Mouse (Mus musculus) embryonic facial prominence, embryonic 10.5 days (tissue): Measurements from ENCODE around the gene Tcp10a. TPM values are rescaled to one million over a fixed set of nuclear protein-coding genes. Genes with fewer than 3 reads are reported as not detected.
"Not testable (repeated sequence)": the region's sequence is repeated elsewhere in the genome, so short reads cannot be mapped to it uniquely, and the experiment has no call there.

Experiments used
- DNase-seq: peaks from one replicate; pipeline ENCODE4 v3.0.0-alpha.2; 2017; ENCODE audit warnings: low spot score
- H3K27ac ChIP-seq: fragments of 300-500 bp; sonication (generic); replicated peaks from 2 replicates; pipeline ENCODE4 v1.5.1; 2016; ENCODE audit warnings: mild to moderate bottlenecking
- H3K27me3 ChIP-seq: fragments of 300-500 bp; sonication (generic); replicated peaks from 2 replicates; pipeline ENCODE4 v1.6.1; 2016; ENCODE audit warnings: low read depth, mild to moderate bottlenecking; ENCODE audit not compliant: poor library complexity, severe bottlenecking
- H3K36me3 ChIP-seq: fragments of 300-500 bp; sonication (generic); replicated peaks from 2 replicates; pipeline ENCODE4 v1.6.1; 2016; ENCODE audit warnings: mild to moderate bottlenecking, moderate library complexity
- H3K4me1 ChIP-seq: fragments of 300-500 bp; sonication (generic); 2 replicates; pipeline ENCODE4 v1.6.1; 2016
- H3K4me3 ChIP-seq: fragments of 300-500 bp; sonication (generic); 2 replicates; pipeline ENCODE4 v1.5.1; 2016; ENCODE audit warnings: mild to moderate bottlenecking, moderate library complexity
- H3K9me3 ChIP-seq: fragments of 300-500 bp; sonication (generic); 2 replicates; pipeline ENCODE4 v1.6.1; 2016; ENCODE audit warnings: mild to moderate bottlenecking
- WGBS: fragments of 180-500 bp; shearing (Covaris S2); methylation state at CpG from one replicate; pipeline ENCODE4 v1.1.7; 2016; 5-methylcytosine and 5-hydroxymethylcytosine counted together
- polyA plus RNA-seq: library from polyadenylated mRNA; unstranded; fragments of >200 nt; fragmentation: Nextera tagmentation; extraction: Ambion mirVana; gene quantifications from 2 replicates; pipeline ENCODE4 v1.2.1, GENCODE M21; 2016

The Tcp10a gene
- polyA plus RNA-seq, 1 experiment from 2014 or later: not detected

DNA sequence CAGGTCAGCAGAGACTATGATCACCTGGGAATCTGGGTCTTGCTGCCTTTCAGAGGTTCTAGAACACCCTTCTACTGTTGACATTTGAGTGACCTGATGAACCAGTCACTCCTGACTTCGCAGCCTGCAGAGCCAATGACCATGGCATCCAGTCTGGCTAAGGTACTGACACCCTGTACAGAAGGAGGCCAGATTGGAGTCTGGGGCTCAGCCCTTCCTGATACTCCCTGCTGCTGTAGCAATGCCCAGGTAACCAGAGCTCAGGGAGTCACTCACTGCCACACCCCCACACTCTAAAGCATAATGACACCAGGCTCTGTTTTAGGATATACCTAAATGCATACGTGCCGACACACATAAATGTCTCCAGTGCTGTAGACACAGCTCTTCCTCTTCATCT, 58.3 kb downstream of the Tcp10a start:
- 86% methylated on average over 1 of the region's 3 CpGs for WGBS
- not testable (repeated sequence) for H3K4me3 ChIP-seq, H3K27ac ChIP-seq, H3K36me3 ChIP-seq, DNase-seq, H3K9me3 ChIP-seq, H3K4me1 ChIP-seq, H3K27me3 ChIP-seq

DNA sequence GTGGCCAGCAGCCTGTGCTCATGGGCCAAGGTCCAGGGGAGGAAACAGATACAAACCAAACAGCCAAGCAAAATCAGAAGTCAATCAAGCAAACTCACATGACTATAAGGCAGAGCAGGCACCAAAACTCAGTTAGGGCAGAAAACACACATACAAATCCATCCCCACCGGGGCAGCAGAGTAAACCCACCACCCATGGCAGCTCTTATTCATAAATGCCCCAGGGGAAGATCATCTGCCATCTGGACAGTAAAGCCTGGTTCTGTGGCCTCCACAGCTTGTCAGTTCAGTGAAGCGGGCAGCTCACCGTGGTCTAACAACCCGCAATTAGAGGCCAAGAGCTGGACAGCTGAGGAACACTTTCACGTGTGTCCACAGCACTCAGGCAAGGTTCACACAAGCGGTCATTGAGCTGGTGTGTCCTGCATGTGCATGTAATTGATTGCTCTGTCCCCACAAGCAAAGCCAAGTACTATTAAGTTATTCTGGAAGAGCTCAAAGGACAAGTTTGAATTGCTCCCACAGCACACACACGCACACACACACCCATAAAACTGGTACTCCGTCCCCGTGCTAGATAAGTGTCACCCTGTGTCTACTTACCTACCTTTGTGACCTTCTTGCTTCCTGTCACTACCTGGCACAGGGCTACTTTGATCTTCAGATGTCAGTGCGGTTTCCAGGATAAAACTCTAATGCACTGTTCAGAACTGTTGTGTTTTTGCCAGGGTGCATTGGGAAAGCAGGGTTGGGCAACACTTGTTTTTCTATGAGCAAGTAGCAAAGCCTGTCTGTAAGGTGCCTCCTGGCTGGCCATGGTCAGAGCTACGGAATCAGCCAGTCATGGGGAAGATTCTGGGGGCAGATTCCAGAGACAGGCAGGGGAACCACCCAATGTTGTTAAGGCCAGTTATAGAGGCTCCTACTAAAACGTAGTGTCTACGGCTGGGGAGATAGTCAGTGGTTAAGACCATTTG, 59.0 kb downstream of the Tcp10a start:
- not testable (repeated sequence) for H3K27me3 ChIP-seq, H3K36me3 ChIP-seq, DNase-seq, H3K27ac ChIP-seq, H3K9me3 ChIP-seq, H3K4me1 ChIP-seq, H3K4me3 ChIP-seq
- 83% methylated on average over 12 of the region's 13 CpGs for WGBS

DNA sequence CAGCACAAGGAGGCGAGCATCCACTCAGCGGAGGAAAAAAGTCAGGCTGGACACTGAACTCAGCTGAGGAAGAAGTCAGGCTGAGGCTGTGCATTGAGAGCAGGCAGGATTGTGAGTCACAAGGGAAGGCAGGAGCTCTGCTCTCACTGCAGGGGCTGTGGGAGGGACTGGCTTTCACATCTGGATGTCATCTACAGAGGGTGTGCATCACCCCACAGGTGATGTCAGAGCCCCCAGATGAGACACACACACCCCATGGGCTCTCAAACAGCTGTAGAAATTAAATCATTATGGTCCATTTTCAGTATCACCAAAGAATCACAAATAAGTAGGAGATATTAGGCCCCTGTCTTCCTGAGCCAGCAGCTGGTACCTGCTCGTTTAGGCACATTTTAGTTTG, 60.9 kb downstream of the Tcp10a start, which contains the start of gene Unc93a2:
Gene Unc93a2, minus strand, starts transcription at position 101 of the 400 bp plus-strand sequence.
- H3K4me1 ChIP-seq, H3K36me3 ChIP-seq, H3K4me3 ChIP-seq, H3K27me3 ChIP-seq, H3K9me3 ChIP-seq, DNase-seq, H3K27ac ChIP-seq: not testable (repeated sequence)
- 77% methylated on average over 3 of the region's 3 CpGs for WGBS

DNA sequence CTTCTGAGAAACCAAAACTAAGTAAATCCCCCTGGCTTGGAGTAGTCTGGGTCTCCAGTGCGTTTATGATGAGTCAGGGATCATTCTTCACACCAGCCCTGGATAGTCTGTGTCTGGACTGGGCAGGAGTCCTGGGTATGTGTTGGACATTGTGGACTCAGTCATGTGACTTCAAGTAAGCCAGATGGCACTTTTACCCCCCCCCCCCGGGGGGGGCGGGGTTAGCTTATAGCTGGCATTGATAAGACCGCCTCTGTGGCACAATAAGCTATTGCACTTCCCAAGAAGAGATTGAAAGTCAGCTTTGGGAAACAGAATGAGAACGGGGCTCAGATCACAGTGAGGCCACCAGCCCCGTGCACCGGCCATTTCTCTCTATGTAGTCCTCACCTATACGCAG, 61.6 kb downstream of the Tcp10a start:
- 79% methylated on average over 8 of the region's 8 CpGs for WGBS
- DNase-seq: peak; percentile 8
- H3K36me3 ChIP-seq, H3K4me3 ChIP-seq, H3K27ac ChIP-seq, H3K27me3 ChIP-seq, H3K9me3 ChIP-seq, H3K4me1 ChIP-seq: not testable (repeated sequence)

- not testable (repeated sequence) for H3K9me3 ChIP-seq, H3K36me3 ChIP-seq, H3K27ac ChIP-seq, H3K27me3 ChIP-seq, H3K4me3 ChIP-seq, H3K4me1 ChIP-seq, DNase-seq
- no CpG with 5 or more reads among the region's 2 CpGs for WGBS
Measured at GRCm38 (mm10) chr17:7388341-7388957, 64.0 kb downstream of the Tcp10a start.

DNA sequence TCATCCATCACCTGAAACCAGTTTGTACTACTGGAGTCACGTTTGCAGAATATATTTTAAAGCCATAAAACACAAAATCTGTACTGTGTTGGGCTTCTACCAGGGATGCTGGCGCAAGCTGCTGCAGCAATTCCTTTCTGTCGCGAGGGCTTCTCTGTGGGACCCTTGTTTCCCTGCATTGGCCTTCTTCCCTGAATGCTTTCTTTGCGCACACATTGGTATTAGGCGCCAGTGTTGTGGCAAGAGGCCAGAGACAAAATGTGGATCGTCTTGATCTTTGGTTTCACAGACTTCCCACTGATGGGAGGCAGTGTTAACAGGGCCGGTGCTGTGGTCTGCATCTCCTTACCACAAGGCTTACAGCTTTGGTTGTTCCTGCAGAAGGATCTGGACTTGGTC, 64.5 kb downstream of the Tcp10a start:
- H3K9me3 ChIP-seq, DNase-seq, H3K27me3 ChIP-seq, H3K27ac ChIP-seq, H3K36me3 ChIP-seq, H3K4me1 ChIP-seq, H3K4me3 ChIP-seq: not testable (repeated sequence)
- WGBS: 87% methylated on average over 8 of the region's 8 CpGs

- not testable (repeated sequence) for H3K4me3 ChIP-seq, H3K27ac ChIP-seq, H3K27me3 ChIP-seq, H3K9me3 ChIP-seq, DNase-seq, H3K4me1 ChIP-seq, H3K36me3 ChIP-seq
- 83% methylated on average over 7 of the region's 7 CpGs for WGBS
Measured at GRCm38 (mm10) chr17:7389898-7390297, 65.5 kb downstream of the Tcp10a start.

DNA sequence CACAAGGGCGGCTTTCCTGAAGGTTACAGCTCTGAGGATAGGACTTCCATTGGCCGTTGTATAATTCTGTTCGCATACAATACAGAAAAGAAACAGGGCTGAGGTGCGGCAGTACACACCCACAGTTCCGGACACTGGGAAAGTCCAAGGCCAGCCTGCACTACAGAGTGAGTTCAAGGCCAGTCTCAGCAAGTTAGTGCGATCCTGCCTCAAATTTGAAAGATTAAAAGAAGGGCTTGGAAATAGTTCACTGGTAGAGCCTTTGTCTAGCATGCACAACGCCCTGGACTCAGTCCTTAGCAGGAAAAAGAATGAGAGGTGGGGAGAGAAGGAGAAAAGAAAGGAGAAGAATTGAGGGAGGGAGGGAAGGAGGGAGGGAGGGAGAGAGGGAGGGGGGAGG, 70.7 kb downstream of the Tcp10a start:
- not testable (repeated sequence) for DNase-seq, H3K4me1 ChIP-seq, H3K27me3 ChIP-seq, H3K36me3 ChIP-seq, H3K9me3 ChIP-seq, H3K27ac ChIP-seq, H3K4me3 ChIP-seq
- 86% methylated on average over 7 of the region's 7 CpGs for WGBS

Other genes starting within 250 kb of the Tcp10a start
- gene Rps6ka2, start 154.5 kb upstream of the Tcp10a start, polyA plus RNA-seq: 27.2 and 27.7 TPM in 2 replicates
- not detected in 2 replicates for gene Ttll2, start 28.1 kb downstream of the Tcp10a start, polyA plus RNA-seq
- not detected in 2 replicates for gene Gm49630, start 47.3 kb downstream of the Tcp10a start, polyA plus RNA-seq
- gene Unc93a2, start 60.8 kb downstream of the Tcp10a start, polyA plus RNA-seq: not detected in 2 replicates